ENCODE assay signal across 10 mouse cellular contexts in the genomic region with DNA sequence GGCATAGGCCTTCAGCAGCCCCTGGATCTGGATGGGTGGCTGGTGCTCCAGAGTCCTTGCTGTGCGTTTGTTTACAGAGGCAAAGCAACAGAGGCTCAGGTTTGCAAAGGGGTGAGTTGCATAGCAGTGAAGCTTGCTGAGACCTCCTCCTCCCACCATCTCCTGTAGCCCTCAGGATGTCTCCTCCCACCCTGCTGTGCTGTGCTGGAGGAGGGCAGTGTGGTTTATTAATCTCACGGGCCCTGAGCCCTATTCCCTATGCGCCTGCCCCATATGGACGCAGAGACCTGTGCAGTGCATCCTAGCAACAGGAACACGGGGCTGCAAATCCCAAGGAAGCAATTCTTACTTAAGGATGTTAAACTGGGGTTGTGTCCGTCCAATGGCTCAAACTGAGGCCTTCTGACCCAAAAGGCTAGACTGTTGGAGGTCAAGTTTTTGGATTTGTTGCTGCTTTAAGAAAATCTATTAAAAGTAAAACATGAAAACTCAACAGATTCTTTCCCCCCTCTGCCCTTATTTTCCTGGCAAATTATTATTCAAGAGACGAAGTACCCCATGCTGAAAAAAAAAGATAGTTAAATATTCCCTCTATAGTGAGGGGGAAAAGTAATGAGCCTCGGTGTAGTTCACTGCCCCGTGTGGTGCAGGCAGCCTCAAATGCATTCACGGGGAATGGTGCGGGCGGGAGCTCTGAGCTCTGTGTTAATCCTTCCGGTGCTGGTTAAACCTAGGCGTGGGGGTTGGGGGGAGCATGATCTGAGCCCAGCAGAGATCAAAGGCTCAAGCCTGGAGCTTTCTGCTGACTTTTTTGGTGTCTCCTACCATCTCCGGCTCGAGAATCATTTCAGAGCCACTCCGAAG.
DNase-seq lines count a peak whose midpoint lies in the region; ATAC-seq and TF ChIP-seq lines count a peak whose summit lies in the region.
"Had no signal": no experiment of that assay in that cellular context is flagged by ENCODE, and none has a peak within 500 bp of the region (broad histone marks: within the 10 kb centered on the region; RNA-seq: fewer than 3 reads in every experiment).

No protein-coding gene starts in this region.

- H3K4me1 ChIP-seq in forebrain, embryonic 14.5 days (ENCODE audit: control insufficient read depth, insufficient read depth, low read length), result peaks cover 12% of the 10 kb centered on the region; the same call in 1 of the 2 replicates
- peaks cover 22% of the 10 kb centered on the region for H3K4me1 ChIP-seq in midbrain, embryonic 10.5 days

- 3% methylated on average over 17 of the region's 17 CpGs for WGBS in forebrain, embryonic 14.5 days
- WGBS in midbrain, embryonic 10.5 days, result under 1% methylated on average over 17 of the region's 17 CpGs

- TF ChIP-seq CTCF in gastrocnemius, adult 2 months (IDR thresholded peaks at IDR 0.05), result no peak

- ATAC-seq in forebrain, embryonic 14.5 days, result peak; percentile 60; the same call in 1 of the 2 replicates

- no peaks in the 10 kb centered on the region for H3K27me3 ChIP-seq in forebrain, embryonic 14.5 days (replicated peaks; ENCODE audit: control insufficient read depth, insufficient read depth, low read length)
- H3K27me3 ChIP-seq in midbrain, embryonic 10.5 days (ENCODE audit: low read depth, poor library complexity, severe bottlenecking), result peaks cover 7% of the 10 kb centered on the region
- H3K27me3 ChIP-seq: limb, embryonic 15.5 days had no signal

- peak overlapping the region; percentile 32; the same call in 1 of the 2 replicates for H3K4me2 ChIP-seq in forebrain, embryonic 14.5 days (ENCODE audit: low read length)
- H3K4me2 ChIP-seq: limb, embryonic 15.5 days had no signal

- H3K36me3 ChIP-seq in forebrain, embryonic 14.5 days (ENCODE audit: control insufficient read depth, insufficient read depth, low read length), result no peaks in the 10 kb centered on the region
- H3K36me3 ChIP-seq in midbrain, embryonic 10.5 days, result no peaks in the 10 kb centered on the region
- H3K36me3 ChIP-seq: limb, embryonic 15.5 days had no signal

- intact Hi-C loops in gastrocnemius, adult 2 months (cut with DNase I), result no loop called here

- peak overlapping the region; percentile 48 for H3K9ac ChIP-seq in forebrain, embryonic 14.5 days (ENCODE audit: low read length)
- H3K9ac ChIP-seq: limb, embryonic 15.5 days had no signal

- H3K9me3 ChIP-seq in forebrain, embryonic 14.5 days (replicated peaks; ENCODE audit: control insufficient read depth, low read length), result no peaks in the 10 kb centered on the region
- H3K9me3 ChIP-seq in midbrain, embryonic 10.5 days (replicated peaks), result no peaks in the 10 kb centered on the region
- H3K9me3 ChIP-seq: limb, embryonic 15.5 days had no signal

- H3K27ac ChIP-seq in forebrain, embryonic 14.5 days (ENCODE audit: low read depth, low read length), result no peak overlapping the region
- H3K27ac ChIP-seq in midbrain, embryonic 10.5 days (replicated peaks), result peak overlapping the region; percentile 64
- no peak overlapping the region for H3K27ac ChIP-seq in gastrocnemius, adult 2 months
- H3K27ac ChIP-seq: limb, embryonic 15.5 days had no signal

- H3K4me3 ChIP-seq in forebrain, embryonic 14.5 days (ENCODE audit: low read depth, low read length), result no peak overlapping the region
- peak overlapping the region; percentile 35 for H3K4me3 ChIP-seq in midbrain, embryonic 10.5 days
- H3K4me3 ChIP-seq in gastrocnemius, adult 2 months, result no peak overlapping the region
- H3K4me3 ChIP-seq: limb, embryonic 15.5 days had no signal

- peak; percentile 37 for DNase-seq in ovary, adult 18-20 months (ENCODE audit: low spot score)
- no peak for DNase-seq in ovary, postnatal 10 days (ENCODE audit: low spot score)
- DNase-seq in forebrain, embryonic 14.5 days (ENCODE audit: low spot score), result peak; percentile 59
- peak; percentile 66 for DNase-seq in midbrain, embryonic 10.5 days (ENCODE audit: low spot score)
- peak; percentile 64 for DNase-seq in thymus, postnatal 25 days
- no peak for DNase-seq in gastrocnemius, postnatal 4 days (ENCODE audit: low spot score in 2 of 2)
- DNase-seq in right cerebral cortex, postnatal 36 days (ENCODE audit: low spot score in 2 of 2), result no peak
- DNase-seq in gastrocnemius, adult 2 months, result no peak
- DNase-seq: right cerebral cortex, postnatal 14 days had no signal

Comparison
In these comparisons a context has a peak if more than half of its experiments do, and no peak if none do; other contexts are left out.
1. DNase-seq: peak in ovary, adult 18-20 months (single experiment), forebrain, embryonic 14.5 days (single experiment), midbrain, embryonic 10.5 days (single experiment) and thymus, postnatal 25 days (single experiment); none in ovary, postnatal 10 days (single experiment), gastrocnemius, postnatal 4 days (0 of 2), right cerebral cortex, postnatal 36 days (0 of 2) and gastrocnemius, adult 2 months (single experiment).